Mouse (Mus musculus) embryonic facial prominence, embryonic 13.5 days (tissue): ENCODE measurements at regions not wholly inside any gene's neighbourhood (a gene's known extent, or its start where the extent isn't known, plus 50 kb on each side); places are given as distances from the start of the nearest gene placed in this dataset.
A peak's percentile ranks its signal among the peaks of the same experiment; 100 is the strongest.
"Not testable (repeated sequence)": the region's sequence is repeated elsewhere in the genome, so short reads cannot be mapped to it uniquely, and the experiment has no call there.

Source experiments
- ATAC-seq: fragments of 200-750 bp; cut with Nextera tagmentation; 2 replicates; pipeline ENCODE4 v1.8.0; 2017; ENCODE audit warnings: low read depth; ENCODE audit not compliant: insufficient number of reproducible peaks, insufficient read depth, low FRiP score, low TSS enrichment
- H3K27ac ChIP-seq: fragments of 300-500 bp; sonication (generic); 2 replicates; pipeline ENCODE4 v1.5.1; 2015; ENCODE audit warnings: moderate library complexity, mild to moderate bottlenecking, inconsistent platforms
- H3K27me3 ChIP-seq: fragments of 300-500 bp; sonication (generic); 2 replicates; pipeline ENCODE4 v1.6.1; 2015; ENCODE audit warnings: mild to moderate bottlenecking, inconsistent platforms
- H3K36me3 ChIP-seq: fragments of 300-500 bp; sonication (generic); 2 replicates; pipeline ENCODE4 v1.6.1; 2015; ENCODE audit warnings: mild to moderate bottlenecking, inconsistent platforms
- H3K4me1 ChIP-seq: fragments of 300-500 bp; sonication (generic); 2 replicates; pipeline ENCODE4 v1.6.1; 2015; ENCODE audit warnings: inconsistent platforms
- H3K4me2 ChIP-seq: fragments of 300-500 bp; sonication (generic); 2 replicates; pipeline ENCODE4 v1.6.1; 2015; ENCODE audit warnings: moderate library complexity, mild to moderate bottlenecking, inconsistent platforms
- H3K4me3 ChIP-seq: fragments of 300-500 bp; sonication (generic); 2 replicates; pipeline ENCODE4 v1.5.1; 2015; ENCODE audit warnings: mild to moderate bottlenecking, inconsistent platforms
- H3K9ac ChIP-seq: fragments of 300-500 bp; sonication (generic); 2 replicates; pipeline ENCODE4 v1.6.1; 2015; ENCODE audit warnings: mild to moderate bottlenecking, inconsistent platforms
- H3K9me3 ChIP-seq: fragments of 300-500 bp; sonication (generic); 2 replicates; pipeline ENCODE4 v1.6.1; 2016; ENCODE audit warnings: inconsistent platforms
- WGBS: fragments of 180-500 bp; shearing (Covaris S2); methylation state at CpG from one replicate; pipeline ENCODE4 v1.1.7; 2015; ENCODE audit warnings: mixed read lengths; 5-methylcytosine and 5-hydroxymethylcytosine counted together

- no peak overlapping the region for H3K27ac ChIP-seq
- ATAC-seq: no peak
- no peak overlapping the region for H3K4me2 ChIP-seq
- 0 out of 2 replicates have a peak, but pooled peaks cover 7% of the 10 kb centered on the region for H3K4me1 ChIP-seq
- WGBS: 56% methylated on average over 7 of the region's 7 CpGs
- no peaks in the 10 kb centered on the region for H3K36me3 ChIP-seq
- no peak overlapping the region for H3K9ac ChIP-seq
- no peaks in the 10 kb centered on the region for H3K27me3 ChIP-seq
- peaks cover 3% of the 10 kb centered on the region; the same call in 1 of the 2 replicates for H3K9me3 ChIP-seq
- H3K4me3 ChIP-seq: no peak overlapping the region
Observed at GRCm38 (mm10) chr9:30610328-30610727, 183.4 kb downstream of the Snx19 start.

- H3K27me3 ChIP-seq: no peaks in the 10 kb centered on the region
- ATAC-seq: no peak
- H3K27ac ChIP-seq: no peak overlapping the region
- H3K9me3 ChIP-seq: no peaks in the 10 kb centered on the region
- no peak overlapping the region for H3K4me3 ChIP-seq
- no peaks in the 10 kb centered on the region for H3K4me1 ChIP-seq
- no peaks in the 10 kb centered on the region for H3K36me3 ChIP-seq
- H3K9ac ChIP-seq: no peak overlapping the region
- H3K4me2 ChIP-seq: no peak overlapping the region
- WGBS: 62% methylated on average over 7 of the region's 7 CpGs
Observed at GRCm38 (mm10) chr9:30599756-30600155, 172.8 kb downstream of the Snx19 start.

- Histone ChIP-seq H3K9ac (no peak overlapping the region), H3K27me3 (no peaks in the 10 kb centered on the region), H3K4me2 (no peak overlapping the region), H3K4me3 (no peak overlapping the region), H3K9me3 (no peaks in the 10 kb centered on the region), H3K36me3 (no peaks in the 10 kb centered on the region), H3K4me1 (no peaks in the 10 kb centered on the region), H3K27ac (no peak overlapping the region)
- 63% methylated on average over 4 of the region's 4 CpGs for WGBS
- no peak for ATAC-seq
Observed at GRCm38 (mm10) chr9:30597691-30598090, 170.8 kb downstream of the Snx19 start.

DNA sequence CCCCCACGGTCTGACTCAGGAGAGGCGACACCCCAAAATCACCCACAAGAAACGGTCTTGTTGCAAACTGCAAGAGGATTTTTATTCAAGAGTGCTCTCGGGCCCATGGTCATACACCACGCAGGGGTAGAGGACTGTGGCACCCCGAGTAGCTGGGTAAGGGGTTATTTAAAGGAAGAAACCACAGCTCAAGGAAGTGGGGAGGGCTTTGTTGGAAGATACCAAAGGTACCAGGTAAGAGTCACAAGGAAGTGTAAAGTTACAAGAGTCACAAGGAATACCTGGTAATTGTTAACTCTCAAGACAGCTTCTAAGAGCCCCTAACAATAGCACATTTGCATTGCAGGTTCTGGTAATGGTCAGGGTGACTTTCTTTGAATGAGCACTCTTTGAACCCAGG, 170.2 kb downstream of the Snx19 start:
- H3K9me3 ChIP-seq: not testable (repeated sequence)

GRCm38 (mm10) chr9:30592601-30593000, 165.7 kb downstream of the Snx19 start:
- 77% methylated on average over 2 of the region's 2 CpGs for WGBS
- ATAC-seq: no peak
- Histone ChIP-seq H3K9me3 (no peaks in the 10 kb centered on the region), H3K9ac (no peak overlapping the region), H3K27ac (peak overlapping the region; percentile 33; the same call in 1 of the 2 replicates), H3K4me3 (no peak overlapping the region), H3K36me3 (no peaks in the 10 kb centered on the region), H3K27me3 (no peaks in the 10 kb centered on the region), H3K4me2 (no peak overlapping the region), H3K4me1 (0 out of 2 replicates have a peak, but pooled peaks cover 3% of the 10 kb centered on the region)

More for the DNA sequence above, 170.2 kb downstream of the Snx19 start:
- H3K4me1 ChIP-seq, H3K27ac ChIP-seq, H3K27me3 ChIP-seq, H3K4me2 ChIP-seq, H3K36me3 ChIP-seq, ATAC-seq, H3K9ac ChIP-seq, H3K4me3 ChIP-seq: not testable (repeated sequence)
- 81% methylated on average over 6 of the region's 6 CpGs for WGBS

DNA sequence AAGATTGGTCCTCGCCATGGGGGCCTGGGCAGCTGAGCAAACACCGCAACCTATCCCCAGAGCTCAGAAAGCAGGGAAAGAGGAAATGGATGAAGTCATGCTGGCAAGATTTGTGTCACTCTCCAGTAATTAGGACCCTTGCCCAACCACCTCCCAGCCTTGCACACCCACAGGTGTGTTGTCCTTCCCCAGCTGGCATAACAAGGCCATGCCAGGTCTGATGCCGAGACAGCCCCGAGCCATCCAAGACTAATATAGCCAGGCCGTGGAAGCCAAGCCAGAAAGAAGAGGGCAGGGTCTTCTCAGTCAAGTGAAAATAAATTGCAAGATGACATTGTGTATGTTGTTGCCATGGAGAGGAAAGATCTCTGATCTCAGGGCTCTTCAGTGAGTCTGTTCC, 164.3 kb downstream of the Snx19 start:
- Histone ChIP-seq H3K27me3 (no peaks in the 10 kb centered on the region), H3K36me3 (no peaks in the 10 kb centered on the region), H3K4me1 (0 out of 2 replicates have a peak, but pooled peaks cover 3% of the 10 kb centered on the region), H3K4me2 (no peak overlapping the region), H3K27ac (no peak overlapping the region), H3K9ac (no peak overlapping the region), H3K9me3 (no peaks in the 10 kb centered on the region), H3K4me3 (no peak overlapping the region)
- no peak for ATAC-seq
- WGBS: 86% methylated on average over 5 of the region's 5 CpGs

DNA sequence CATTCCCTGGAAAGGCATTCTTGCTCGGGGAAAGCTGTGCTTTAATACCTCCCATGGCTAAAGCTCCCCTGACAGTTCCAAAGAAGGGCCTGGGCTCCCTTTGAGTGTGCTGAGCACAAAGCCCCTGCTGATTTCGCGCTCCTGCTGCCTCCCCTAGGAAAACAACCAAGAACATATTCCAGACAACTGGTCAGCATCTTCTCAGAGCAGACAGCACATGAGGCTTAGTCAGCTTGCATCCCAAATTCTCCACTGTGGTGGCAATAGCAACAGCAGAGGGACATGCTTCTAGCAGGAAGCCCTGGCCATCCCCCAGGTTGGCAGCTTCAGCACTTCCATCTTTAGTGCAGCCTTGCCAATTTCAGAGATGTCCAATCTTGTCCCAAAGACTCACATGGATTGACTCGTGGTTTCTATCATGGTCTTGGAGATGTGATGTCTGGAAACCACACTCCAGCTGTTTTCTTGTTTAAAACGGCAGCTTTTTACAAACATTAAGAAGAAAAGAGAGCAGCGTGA, 163.8 kb downstream of the Snx19 start:
- 51% methylated on average over 6 of the region's 6 CpGs for WGBS
- H3K4me1 ChIP-seq: 0 out of 2 replicates have a peak, but pooled peaks cover 3% of the 10 kb centered on the region
- no peak overlapping the region for H3K4me2 ChIP-seq
- H3K36me3 ChIP-seq: no peaks in the 10 kb centered on the region
- H3K4me3 ChIP-seq: no peak overlapping the region
- no peak for ATAC-seq
- no peak overlapping the region for H3K9ac ChIP-seq
- H3K27ac ChIP-seq: no peak overlapping the region
- no peaks in the 10 kb centered on the region for H3K9me3 ChIP-seq
- no peaks in the 10 kb centered on the region for H3K27me3 ChIP-seq

DNA sequence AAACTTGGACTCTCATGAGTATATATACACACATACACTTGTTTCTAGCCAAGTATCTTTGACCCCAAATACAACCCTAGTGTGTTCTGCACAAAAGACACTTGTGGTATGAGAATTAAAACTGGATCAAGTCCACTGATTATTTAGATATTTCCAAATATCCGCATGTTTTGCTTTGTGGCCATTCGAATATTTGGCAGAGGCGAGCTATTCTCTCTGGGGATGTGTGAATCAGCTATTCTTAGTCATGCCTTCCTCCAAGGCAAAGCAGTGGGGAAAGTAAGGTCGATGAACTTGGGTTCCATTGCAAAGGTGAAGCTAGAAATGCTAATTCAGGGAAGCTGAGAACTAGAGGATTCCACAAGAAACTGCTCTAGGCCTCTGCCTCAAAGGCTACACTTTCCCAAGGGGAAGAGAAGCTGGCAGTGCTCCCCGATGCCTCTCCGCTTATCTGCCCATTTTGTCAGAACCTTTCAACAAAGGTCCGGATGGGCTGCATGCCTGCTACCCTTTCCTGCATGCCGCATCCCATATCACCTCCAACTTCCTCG, 154.4 kb downstream of the Snx19 start:
- WGBS: 91% methylated on average over 9 of the region's 9 CpGs
- Histone ChIP-seq H3K27me3 (no peaks in the 10 kb centered on the region), H3K4me3 (no peak overlapping the region), H3K27ac (no peak overlapping the region), H3K9me3 (no peaks in the 10 kb centered on the region), H3K36me3 (no peaks in the 10 kb centered on the region), H3K4me2 (no peak overlapping the region), H3K9ac (no peak overlapping the region), H3K4me1 (no peaks in the 10 kb centered on the region)
- ATAC-seq: no peak

- Histone ChIP-seq H3K4me1 (no peaks in the 10 kb centered on the region), H3K4me2 (no peak overlapping the region), H3K36me3 (no peaks in the 10 kb centered on the region), H3K9ac (no peak overlapping the region), H3K27ac (no peak overlapping the region), H3K27me3 (no peaks in the 10 kb centered on the region), H3K4me3 (no peak overlapping the region), H3K9me3 (no peaks in the 10 kb centered on the region)
- no peak for ATAC-seq
- WGBS: 32% methylated on average over 6 of the region's 6 CpGs
Observed at GRCm38 (mm10) chr9:30580500-30580899, 153.6 kb downstream of the Snx19 start.

DNA sequence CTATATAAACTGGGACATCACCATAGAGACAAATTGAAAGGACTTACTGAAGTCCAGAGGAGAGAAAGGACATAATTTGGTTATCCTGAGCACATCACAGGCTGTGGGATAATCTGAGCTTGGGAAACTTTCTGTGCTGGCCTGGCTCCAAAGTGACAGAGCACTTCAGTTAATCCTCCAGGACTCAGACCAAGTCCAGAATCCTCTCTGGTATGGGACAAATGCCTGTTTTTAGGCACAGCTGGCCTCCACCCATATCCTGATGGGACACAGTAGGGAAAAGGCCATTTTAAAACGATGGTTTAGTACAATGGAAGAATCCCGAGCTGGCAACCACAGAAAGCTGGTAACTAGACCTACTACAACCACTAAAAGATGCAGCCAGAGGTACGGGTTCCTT, 151.3 kb downstream of the Snx19 start:
- 83% methylated on average over 3 of the region's 3 CpGs for WGBS
- Histone ChIP-seq H3K4me2 (no peak overlapping the region), H3K27me3 (no peaks in the 10 kb centered on the region), H3K4me3 (no peak overlapping the region), H3K27ac (no peak overlapping the region), H3K9me3 (no peaks in the 10 kb centered on the region), H3K9ac (no peak overlapping the region), H3K4me1 (peaks cover 2% of the 10 kb centered on the region; the same call in 1 of the 2 replicates), H3K36me3 (no peaks in the 10 kb centered on the region)
- no peak for ATAC-seq

GRCm38 (mm10) chr9:30577243-30577642, 150.3 kb downstream of the Snx19 start:
- peaks cover 5% of the 10 kb centered on the region; the same call in 1 of the 2 replicates for H3K4me1 ChIP-seq
- no peaks in the 10 kb centered on the region for H3K27me3 ChIP-seq
- H3K4me3 ChIP-seq: no peak overlapping the region
- ATAC-seq: no peak
- H3K4me2 ChIP-seq: no peak overlapping the region
- WGBS: 75% methylated on average over 4 of the region's 4 CpGs
- no peak overlapping the region for H3K9ac ChIP-seq
- H3K9me3 ChIP-seq: no peaks in the 10 kb centered on the region
- no peaks in the 10 kb centered on the region for H3K36me3 ChIP-seq
- H3K27ac ChIP-seq: no peak overlapping the region

- no peaks in the 10 kb centered on the region for H3K36me3 ChIP-seq
- no peak for ATAC-seq
- H3K9ac ChIP-seq: no peak overlapping the region
- H3K4me2 ChIP-seq: no peak overlapping the region
- H3K27ac ChIP-seq: no peak overlapping the region
- no peak overlapping the region for H3K4me3 ChIP-seq
- H3K9me3 ChIP-seq: no peaks in the 10 kb centered on the region
- peaks cover 9% of the 10 kb centered on the region; the same call in 1 of the 2 replicates for H3K4me1 ChIP-seq
- 52% methylated on average over 3 of the region's 3 CpGs for WGBS
- H3K27me3 ChIP-seq: no peaks in the 10 kb centered on the region
Observed at GRCm38 (mm10) chr9:30575531-30575930, 148.6 kb downstream of the Snx19 start.
